Mouse (Mus musculus) kidney, adult 8-10 months (tissue): Measurements from ENCODE around the gene Fat3.

ENCODE experiments used
- DNase-seq, 2 experiments: peaks; one replicate each; pipeline ENCODE4 v3.0.0; 2022

The Fat3 gene

GRCm38 (mm10) chr9:16501186-16501711 is at the start of gene Fat3:
Gene Fat3 (minus strand): TSS chr9:16501285.
- no peak for DNase-seq

GRCm38 (mm10) chr9:16532884-16533283 is 31.8 kb upstream of the Fat3 start:
- no peak for DNase-seq

GRCm38 (mm10) chr9:16517543-16517942 is 16.5 kb upstream of the Fat3 start:
- no peak for DNase-seq

- no peak for DNase-seq
These were observed 10.9 kb upstream of the Fat3 start for GRCm38 (mm10) chr9:16512005-16512404.

GRCm38 (mm10) chr9:16503776-16504175 is 2.7 kb upstream of the Fat3 start:
- no peak for DNase-seq

- DNase-seq = no peak
These were observed 1.7 kb upstream of the Fat3 start for GRCm38 (mm10) chr9:16502673-16503343.

GRCm38 (mm10) chr9:16501990-16502672 is 1.0 kb upstream of the Fat3 start:
- DNase-seq = no peak

- DNase-seq = no peak
These were observed 501 bp downstream of the Fat3 start for GRCm38 (mm10) chr9:16500382-16501185.

- no peak for DNase-seq
These were observed 1.3 kb downstream of the Fat3 start for GRCm38 (mm10) chr9:16499621-16500381.

- no peak for DNase-seq
These were observed 2.2 kb downstream of the Fat3 start for GRCm38 (mm10) chr9:16498876-16499275.

- DNase-seq = no peak
These were observed 3.7 kb downstream of the Fat3 start for GRCm38 (mm10) chr9:16497361-16497760.

- no peak for DNase-seq
These were observed 4.8 kb downstream of the Fat3 start for GRCm38 (mm10) chr9:16496331-16496730.

- DNase-seq = no peak
These were observed 11.4 kb downstream of the Fat3 start for GRCm38 (mm10) chr9:16489661-16490060.

- DNase-seq = no peak
These were observed 13.5 kb downstream of the Fat3 start for GRCm38 (mm10) chr9:16487565-16487964.

- no peak for DNase-seq
These were observed 14.9 kb downstream of the Fat3 start for GRCm38 (mm10) chr9:16486229-16486628.

- DNase-seq = no peak
These were observed 15.9 kb downstream of the Fat3 start for GRCm38 (mm10) chr9:16485173-16485572.

GRCm38 (mm10) chr9:16484765-16485164 is 16.3 kb downstream of the Fat3 start:
- DNase-seq = no peak

GRCm38 (mm10) chr9:16461491-16461890 is 39.6 kb downstream of the Fat3 start:
- DNase-seq = no peak

GRCm38 (mm10) chr9:16460591-16460990 is 40.5 kb downstream of the Fat3 start:
- no peak for DNase-seq

- no peak for DNase-seq
These were observed 59.2 kb downstream of the Fat3 start for GRCm38 (mm10) chr9:16441930-16442329.

GRCm38 (mm10) chr9:16440638-16441037 is 60.4 kb downstream of the Fat3 start:
- no peak for DNase-seq

GRCm38 (mm10) chr9:16439941-16440340 is 61.1 kb downstream of the Fat3 start:
- no peak for DNase-seq

GRCm38 (mm10) chr9:16437805-16438204 is 63.3 kb downstream of the Fat3 start:
- DNase-seq = no peak
